Mouse (Mus musculus) urinary bladder, postnatal 36 days (tissue): ENCODE results near the gene Phactr2.

Experiments used
- DNase-seq, 2 experiments: peaks; one replicate each; pipeline ENCODE4 v3.0.0; 2022; ENCODE audit warnings: low spot score in 2 of 2, mixed read lengths in 1 of 2

The Phactr2 gene

GRCm38 (mm10) chr10:13401971-13402370 is 72.2 kb downstream of the Phactr2 start:
- DNase-seq: no peak

- no peak for DNase-seq
These were observed 78.5 kb downstream of the Phactr2 start for GRCm38 (mm10) chr10:13395753-13396152.

GRCm38 (mm10) chr10:13394000-13394399 is 80.2 kb downstream of the Phactr2 start:
- DNase-seq: no peak

GRCm38 (mm10) chr10:13388116-13388922 is 85.9 kb downstream of the Phactr2 start:
- DNase-seq: peak; percentile 17 to 23

DNA sequence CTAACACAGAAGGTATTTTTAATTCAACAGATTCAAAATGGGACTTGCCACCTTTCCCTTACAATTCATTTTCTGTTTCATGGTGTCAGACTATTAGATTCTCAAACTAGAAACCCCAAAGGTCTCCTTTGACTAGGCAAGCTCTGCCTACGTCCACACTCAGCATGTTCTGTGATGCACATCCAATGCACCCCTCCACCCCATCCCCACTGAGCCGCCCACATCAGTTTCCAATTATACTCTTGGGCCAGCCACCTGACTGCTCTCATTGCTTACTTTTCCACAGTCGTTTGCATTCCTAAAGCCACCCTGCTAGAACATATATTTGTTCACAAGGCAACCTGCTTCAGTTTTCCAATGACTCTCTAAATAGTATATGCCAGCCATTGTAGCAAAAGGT is 89.3 kb downstream of the Phactr2 start:
- no peak for DNase-seq

DNA sequence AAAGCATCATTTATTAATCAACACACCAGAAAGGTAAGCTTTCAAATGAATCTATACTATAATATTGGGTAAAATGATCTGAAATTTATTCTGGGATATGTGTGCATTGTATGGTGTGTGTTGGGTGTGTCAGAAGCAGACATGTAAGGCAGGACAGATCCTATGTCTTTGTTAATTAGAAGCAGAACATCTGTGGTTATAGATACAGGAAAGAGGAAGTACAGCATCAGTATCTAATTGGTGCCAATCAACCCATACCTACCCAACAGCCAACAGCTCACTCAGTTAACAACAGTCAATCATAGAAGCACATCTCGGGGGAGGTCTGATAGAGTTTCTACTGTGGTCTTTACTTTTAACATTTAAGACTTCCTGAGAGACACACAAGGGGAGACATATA is 96.3 kb downstream of the Phactr2 start:
- no peak for DNase-seq

DNA sequence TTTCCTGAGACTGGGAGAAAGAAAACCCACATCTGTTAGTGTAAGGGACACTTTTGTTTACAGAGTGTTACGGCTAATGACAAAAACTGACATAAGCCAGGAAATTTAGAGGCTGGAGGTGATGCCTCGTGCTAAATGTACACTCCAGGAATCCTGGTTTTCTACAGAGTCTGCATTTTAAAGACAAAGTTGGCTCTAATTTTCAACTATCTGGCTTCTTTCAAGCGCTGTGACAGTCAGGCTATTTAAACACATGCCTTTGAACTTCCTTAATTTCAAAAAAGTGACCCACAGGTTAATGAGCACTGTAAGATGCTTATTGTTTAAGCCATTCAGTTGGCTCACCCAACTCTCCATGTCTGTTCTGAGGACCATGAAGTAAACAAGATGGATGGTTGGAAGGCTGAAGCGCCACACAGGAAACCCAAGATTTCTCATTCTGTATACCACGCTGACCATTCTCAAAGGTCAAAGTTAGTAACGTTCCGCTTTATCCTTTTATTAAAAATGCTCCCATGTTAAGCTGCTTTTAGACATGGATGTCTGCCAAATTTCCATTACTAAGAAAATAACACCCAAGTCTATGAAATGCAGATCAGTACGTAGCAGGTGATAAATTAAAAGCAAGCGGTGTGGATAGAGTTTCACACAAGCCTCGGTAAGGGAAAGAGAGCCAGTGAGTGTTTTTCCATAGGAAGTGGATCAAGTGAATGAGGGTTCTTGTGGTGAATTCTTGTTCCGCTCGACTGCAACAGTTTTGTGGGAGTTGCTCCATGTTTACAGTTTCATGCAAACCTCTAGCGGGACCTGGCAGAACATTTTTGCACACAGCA is 97.6 kb downstream of the Phactr2 start:
- no peak for DNase-seq

- peak in 1 of 2 experiments; percentile 22 for DNase-seq
These were observed 98.4 kb downstream of the Phactr2 start for GRCm38 (mm10) chr10:13375820-13376219.

DNA sequence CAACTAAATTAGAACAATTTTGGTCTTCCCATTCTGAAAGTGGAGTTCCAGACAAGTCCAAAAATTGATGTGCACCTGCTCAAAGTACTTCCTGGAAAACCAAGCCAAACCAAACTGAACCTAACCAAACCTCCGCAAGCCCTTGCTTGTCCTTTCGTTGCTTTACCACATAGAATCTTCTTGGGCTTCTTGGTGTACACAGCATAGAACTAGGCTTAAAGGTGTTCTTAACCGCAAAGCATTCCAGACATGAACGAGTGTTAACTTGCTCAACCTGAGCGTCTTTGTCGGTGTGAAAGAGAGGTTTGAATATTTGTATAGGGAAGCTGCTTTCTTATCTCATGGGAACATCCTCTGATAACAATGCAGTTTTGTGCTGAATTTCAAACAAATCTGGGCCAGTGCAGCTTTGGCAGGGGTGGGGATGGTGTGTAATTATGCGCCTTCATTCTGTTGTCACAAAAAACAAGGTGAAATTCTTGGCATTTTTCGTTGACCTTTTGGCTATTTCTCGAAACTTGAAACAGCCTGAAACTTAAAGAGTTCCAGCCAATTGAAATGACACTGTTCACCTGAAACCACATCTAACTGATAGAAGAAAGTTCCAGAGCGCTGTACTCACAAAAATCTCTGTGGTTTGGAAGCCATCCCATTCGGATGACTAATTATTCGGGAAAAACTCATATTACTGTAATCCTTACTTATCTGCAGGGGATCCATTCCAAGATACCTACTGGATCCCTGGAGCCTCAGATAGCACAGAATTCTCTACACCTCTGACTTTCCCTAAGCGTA is 104.4 kb downstream of the Phactr2 start:
- peak in 1 of 2 experiments; percentile 6 for DNase-seq

- no peak for DNase-seq
These were observed 110.0 kb downstream of the Phactr2 start for GRCm38 (mm10) chr10:13364286-13364580.

- no peak for DNase-seq
These were observed 110.5 kb downstream of the Phactr2 start for GRCm38 (mm10) chr10:13363499-13364285.

- DNase-seq: no peak
These were observed 113.3 kb downstream of the Phactr2 start for GRCm38 (mm10) chr10:13360913-13361312.

- DNase-seq: no peak
These were observed 114.4 kb downstream of the Phactr2 start for GRCm38 (mm10) chr10:13359846-13360245.

DNA sequence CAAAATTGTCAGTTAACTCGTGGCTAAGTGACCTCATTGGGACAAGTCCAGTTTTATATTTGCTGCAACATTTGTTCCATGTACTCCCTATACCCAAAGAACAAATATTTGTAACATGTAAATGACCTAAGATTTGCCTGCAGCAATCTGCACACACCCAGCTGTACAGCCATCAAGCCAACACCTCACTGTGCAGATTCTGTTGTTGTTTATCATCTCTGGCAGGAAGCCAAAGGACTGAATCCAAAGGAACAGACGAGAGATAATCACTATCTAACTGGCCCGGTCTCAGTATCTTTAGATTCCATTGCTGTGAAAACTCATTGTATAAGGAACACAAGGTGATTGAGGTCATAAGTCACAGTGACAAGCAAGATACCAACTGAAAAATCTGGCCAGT is 115.5 kb downstream of the Phactr2 start:
- peak in 1 of 2 experiments; percentile 5 for DNase-seq

GRCm38 (mm10) chr10:13346609-13347290 is 127.5 kb downstream of the Phactr2 start:
- DNase-seq: no peak

DNA sequence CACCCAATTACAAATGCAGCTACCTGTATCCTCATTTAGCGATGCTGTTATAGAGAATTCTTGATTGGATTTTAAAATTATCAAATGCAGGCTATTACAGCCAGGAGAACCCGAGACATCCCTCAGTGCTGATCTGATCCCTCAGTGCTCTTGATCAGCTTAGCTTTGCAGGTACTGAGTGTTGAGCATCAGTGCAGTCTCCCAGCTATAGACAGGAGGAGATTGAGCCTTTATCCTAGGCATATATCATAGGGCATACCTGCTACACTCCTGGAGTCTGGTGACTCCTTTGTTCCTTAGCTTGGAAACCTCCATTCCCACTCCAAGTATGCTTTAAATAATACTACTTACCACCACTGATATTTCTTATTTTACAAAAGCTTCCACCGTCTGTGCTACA is 133.6 kb downstream of the Phactr2 start:
- no peak for DNase-seq

GRCm38 (mm10) chr10:13336964-13337363 is 137.2 kb downstream of the Phactr2 start:
- DNase-seq: no peak

DNA sequence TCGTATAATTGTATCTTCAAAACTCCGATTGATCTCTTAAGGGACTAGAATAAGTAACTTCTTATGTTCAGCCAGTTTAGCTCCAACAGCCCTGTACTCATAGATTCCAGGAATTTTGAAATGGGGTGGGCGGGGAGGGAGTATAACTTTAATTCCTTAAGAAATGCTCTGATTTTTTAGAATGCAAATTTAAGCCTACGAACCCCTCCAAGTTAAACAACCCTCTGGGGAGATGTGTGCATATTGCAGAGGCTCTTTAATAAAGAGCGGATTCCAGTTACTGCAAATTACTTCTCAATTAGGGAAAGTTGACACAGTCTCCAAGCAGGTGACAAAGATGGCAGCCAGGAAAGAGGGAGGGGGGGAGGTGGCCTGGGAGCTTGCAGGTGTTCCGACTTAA is 138.4 kb downstream of the Phactr2 start:
- DNase-seq: no peak

GRCm38 (mm10) chr10:13335347-13335746 is 138.9 kb downstream of the Phactr2 start:
- DNase-seq: no peak

- no peak for DNase-seq
These were observed 140.4 kb downstream of the Phactr2 start for GRCm38 (mm10) chr10:13333781-13334180.

- DNase-seq: no peak
These were observed 141.2 kb downstream of the Phactr2 start for GRCm38 (mm10) chr10:13332985-13333384.
